Mouse (Mus musculus): ENCODE measurements around the gene Olfr1380. TPM values are rescaled to one million over a fixed set of nuclear protein-coding genes. Genes with fewer than 3 reads are reported as not detected.
"Not testable (repeated sequence)": the region's sequence is repeated elsewhere in the genome, so short reads cannot be mapped to it uniquely, and the experiment has no call there.

Gene Olfr1380
- polyA plus RNA-seq (2015; fragmentation: Nextera tagmentation; extraction: Ambion mirVana) = not detected in 2 replicates

DNA sequence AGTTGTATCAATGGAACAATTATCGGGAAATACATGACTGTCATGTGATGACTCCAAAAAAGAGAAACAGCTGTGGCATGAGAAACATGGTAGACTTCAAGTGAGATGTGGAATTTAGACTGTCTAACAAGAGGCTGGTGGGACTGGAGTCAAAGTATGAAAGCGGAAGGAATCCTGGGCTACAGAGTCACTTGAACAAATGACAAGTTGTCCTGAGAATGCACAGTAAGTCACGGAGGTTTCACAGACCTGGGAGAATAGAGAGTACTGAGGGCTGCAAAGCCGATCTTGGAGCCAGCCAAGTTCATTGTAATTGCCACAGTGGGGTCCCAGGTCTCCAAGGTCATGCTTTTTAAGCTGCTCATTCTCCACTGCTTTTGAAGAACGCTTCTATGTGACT is at the start of gene Olfr1380:
Gene Olfr1380, plus strand, starts transcription at position 301 of the 400 bp plus-strand sequence.
- H3K4me3 ChIP-seq; H3K36me3 ChIP-seq; ATAC-seq (ENCODE audit: low FRiP score, low read depth); H3K4me2 ChIP-seq (replicated peaks); H3K27ac ChIP-seq; H3K4me1 ChIP-seq; H3K9me3 ChIP-seq; H3K27me3 ChIP-seq; H3K9ac ChIP-seq: not testable (repeated sequence)
- WGBS = 73% methylated on average over 5 of the region's 5 CpGs

DNA sequence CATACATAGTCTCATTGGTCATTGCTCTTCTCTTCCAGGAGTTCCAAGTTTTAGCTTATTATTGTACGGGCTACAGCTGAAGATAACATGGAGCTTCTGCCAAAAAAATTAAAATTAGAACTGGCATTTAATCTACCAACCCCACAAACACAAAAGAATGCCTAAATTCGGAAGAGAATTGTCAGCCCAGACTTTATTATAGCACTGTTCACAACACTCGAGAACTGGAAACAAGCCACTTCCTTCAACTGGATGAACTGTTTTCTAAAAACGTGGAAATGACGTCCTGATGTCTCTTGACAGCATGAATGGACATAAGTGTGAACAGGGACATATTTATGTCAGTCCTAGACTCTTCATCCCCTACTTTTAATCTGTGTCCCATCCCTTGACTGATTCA is 38.6 kb upstream of the Olfr1380 start:
- H3K4me2 ChIP-seq (replicated peaks) = no peak overlapping the region
- H3K9me3 ChIP-seq = no peaks in the 10 kb centered on the region
- no peak for ATAC-seq (ENCODE audit: low FRiP score, low read depth)
- no peak overlapping the region for H3K4me3 ChIP-seq
- no peaks in the 10 kb centered on the region for H3K27me3 ChIP-seq
- no peak overlapping the region for H3K9ac ChIP-seq
- no peaks in the 10 kb centered on the region for H3K4me1 ChIP-seq
- 80% methylated on average over 5 of the region's 5 CpGs for WGBS
- H3K36me3 ChIP-seq = no peaks in the 10 kb centered on the region
- no peak overlapping the region for H3K27ac ChIP-seq

DNA sequence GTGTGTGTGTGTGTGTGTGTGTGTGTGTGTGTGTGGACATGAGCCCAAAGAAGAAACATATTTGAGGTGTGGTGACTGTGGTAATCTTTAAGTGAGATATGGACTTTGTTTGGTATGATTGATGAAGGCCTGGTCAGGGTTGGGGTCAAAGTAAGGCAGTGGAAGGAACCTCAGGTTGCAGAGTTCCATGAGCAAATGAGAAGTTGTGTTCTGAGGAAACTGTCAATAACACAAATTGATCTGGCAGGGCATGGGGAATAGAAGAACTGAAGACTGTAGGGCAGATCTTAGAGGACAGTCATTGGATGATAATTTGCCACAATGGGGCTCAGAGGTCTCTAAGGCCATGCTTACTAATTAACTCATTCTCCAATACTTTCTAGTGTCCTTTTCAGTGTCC is 37.3 kb upstream of the Olfr1380 start, which contains the start of gene Olfr1383:
Gene Olfr1383, plus strand, starts transcription at position 301 of the 400 bp plus-strand sequence.
- no peaks in the 10 kb centered on the region for H3K36me3 ChIP-seq
- H3K9me3 ChIP-seq = no peaks in the 10 kb centered on the region
- H3K9ac ChIP-seq = no peak within 1 kb of the TSS
- no peak within 1 kb of the TSS for H3K4me3 ChIP-seq
- H3K4me2 ChIP-seq (replicated peaks) = no peak within 1 kb of the TSS
- no peak for ATAC-seq (ENCODE audit: low FRiP score, low read depth)
- no peaks in the 10 kb centered on the region for H3K4me1 ChIP-seq
- H3K27me3 ChIP-seq = no peaks in the 10 kb centered on the region
- H3K27ac ChIP-seq = no peak within 1 kb of the TSS

DNA sequence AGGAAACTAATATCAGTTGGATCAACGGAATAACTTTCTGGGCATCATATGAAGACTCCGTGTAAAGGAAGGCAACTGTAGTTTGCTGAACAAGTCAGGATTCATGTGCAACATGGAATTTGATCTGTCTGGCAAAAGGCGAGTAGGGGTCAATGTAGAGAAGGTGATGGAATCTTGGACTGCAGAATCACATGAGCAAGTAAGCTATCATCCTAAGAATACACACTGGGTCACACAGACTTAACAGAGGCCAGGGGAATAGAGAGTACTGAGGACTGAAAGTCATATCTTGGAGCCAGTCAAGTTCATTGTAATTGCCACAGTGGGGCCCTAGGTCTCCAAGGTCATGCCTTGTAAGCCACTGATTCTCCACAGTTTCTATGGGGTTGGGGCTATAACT is 28.7 kb upstream of the Olfr1380 start, which contains the start of gene Olfr1382:
Gene Olfr1382, plus strand, starts transcription at position 301 of the 400 bp plus-strand sequence.
- WGBS = 82% methylated on average over 3 of the region's 3 CpGs
- no peak for ATAC-seq (ENCODE audit: low FRiP score, low read depth)
- H3K27me3 ChIP-seq = no peaks in the 10 kb centered on the region
- no peak within 1 kb of the TSS for H3K27ac ChIP-seq
- no peak within 1 kb of the TSS for H3K4me3 ChIP-seq
- no peaks in the 10 kb centered on the region for H3K4me1 ChIP-seq
- no peak within 1 kb of the TSS for H3K9ac ChIP-seq
- no peak within 1 kb of the TSS for H3K4me2 ChIP-seq (replicated peaks)
- no peaks in the 10 kb centered on the region for H3K36me3 ChIP-seq
- H3K9me3 ChIP-seq = no peaks in the 10 kb centered on the region

DNA sequence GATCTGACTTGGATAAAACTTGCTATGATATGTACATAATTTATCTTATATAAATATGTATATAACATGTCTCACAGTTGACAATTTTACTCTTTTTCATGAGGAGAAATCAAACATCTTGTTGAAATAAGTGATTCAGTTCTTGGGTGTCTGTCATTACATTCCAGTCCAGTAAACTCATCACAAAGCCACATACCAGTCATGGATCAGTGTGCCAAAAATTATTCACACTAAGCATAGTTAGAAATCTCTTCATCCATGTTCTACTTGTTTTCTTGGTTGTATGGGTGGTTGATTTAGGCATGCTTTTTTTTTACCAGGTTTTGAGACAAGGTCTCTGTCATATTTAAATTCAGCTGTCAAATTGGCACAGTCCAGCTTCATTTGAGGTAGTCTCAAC is 23.9 kb upstream of the Olfr1380 start:
- H3K4me2 ChIP-seq (replicated peaks) = no peak overlapping the region
- H3K4me1 ChIP-seq = no peaks in the 10 kb centered on the region
- H3K4me3 ChIP-seq = no peak overlapping the region
- H3K36me3 ChIP-seq = no peaks in the 10 kb centered on the region
- H3K9ac ChIP-seq = no peak overlapping the region
- no peak overlapping the region for H3K27ac ChIP-seq
- no peaks in the 10 kb centered on the region for H3K27me3 ChIP-seq
- no peaks in the 10 kb centered on the region for H3K9me3 ChIP-seq
- ATAC-seq (ENCODE audit: low FRiP score, low read depth) = no peak

DNA sequence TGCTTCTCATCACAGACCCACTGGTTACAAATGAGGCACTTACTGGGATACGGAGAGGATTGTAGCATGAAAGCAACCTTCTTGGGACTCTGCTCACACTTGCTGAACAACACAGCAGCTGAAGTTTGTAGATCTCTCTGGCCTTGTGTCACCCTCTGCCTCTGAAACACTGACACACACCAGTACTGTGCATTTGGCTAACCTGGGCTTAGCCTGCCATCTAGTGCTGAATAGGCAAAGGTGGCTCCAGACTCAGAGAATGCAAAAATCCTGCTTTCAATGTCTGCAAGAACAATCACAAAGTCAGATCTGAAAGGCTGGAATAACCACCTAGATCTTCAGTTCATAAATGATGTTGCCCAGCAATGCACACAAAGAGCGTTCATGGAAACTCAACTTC is 20.0 kb upstream of the Olfr1380 start:
- not testable (repeated sequence) for ATAC-seq (ENCODE audit: low FRiP score, low read depth); H3K4me3 ChIP-seq; H3K4me1 ChIP-seq; H3K27ac ChIP-seq; H3K9me3 ChIP-seq; H3K27me3 ChIP-seq; H3K36me3 ChIP-seq; H3K9ac ChIP-seq; H3K4me2 ChIP-seq (replicated peaks)
- WGBS = 84% methylated on average over 2 of the region's 2 CpGs

DNA sequence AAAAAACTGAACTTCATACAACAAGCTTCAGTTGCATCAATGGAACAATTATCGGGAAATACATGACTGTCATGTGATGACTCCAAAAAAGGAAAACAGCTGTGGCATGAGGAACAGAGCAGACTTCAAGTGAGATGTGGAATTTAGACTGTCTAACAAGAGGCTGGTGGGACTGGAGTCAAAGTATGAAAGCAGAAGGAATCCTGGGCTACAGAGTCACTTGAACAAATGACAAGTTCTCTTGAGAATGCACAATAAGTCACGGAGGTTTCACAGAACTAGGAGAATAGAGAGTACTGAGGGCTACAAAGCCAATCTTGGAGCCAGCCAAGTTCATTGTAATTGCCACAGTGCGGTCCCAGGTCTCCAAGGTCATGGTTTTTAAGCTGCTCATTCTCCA is 13.5 kb upstream of the Olfr1380 start, which contains the start of gene Olfr1381:
Gene Olfr1381, plus strand, starts transcription at position 301 of the 400 bp plus-strand sequence.
- ATAC-seq (ENCODE audit: low FRiP score, low read depth) = not testable (repeated sequence)

DNA sequence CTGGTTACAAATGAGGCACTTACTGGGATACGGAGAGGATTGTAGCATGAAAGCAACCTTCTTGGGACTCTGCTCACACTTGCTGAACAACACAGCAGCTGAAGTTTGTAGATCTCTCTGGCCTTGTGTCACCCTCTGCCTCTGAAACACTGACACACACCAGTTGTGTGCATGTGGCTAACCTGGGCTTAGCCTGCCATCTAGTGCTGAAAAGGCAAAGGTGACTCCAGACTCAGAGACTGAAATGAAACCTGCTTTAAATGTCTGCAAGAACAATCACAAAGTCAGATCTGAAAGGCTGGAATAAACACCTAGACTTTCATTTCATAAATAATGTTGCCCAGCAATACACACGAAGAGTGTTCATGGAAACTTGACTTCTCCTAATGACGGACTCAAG is 2.6 kb upstream of the Olfr1380 start:
- not testable (repeated sequence) for H3K9ac ChIP-seq; H3K9me3 ChIP-seq; H3K27me3 ChIP-seq; H3K36me3 ChIP-seq; H3K27ac ChIP-seq; H3K4me1 ChIP-seq; H3K4me2 ChIP-seq (replicated peaks); ATAC-seq (ENCODE audit: low FRiP score, low read depth); H3K4me3 ChIP-seq
- 81% methylated on average over 3 of the region's 3 CpGs for WGBS

More for the DNA sequence above, 13.5 kb upstream of the Olfr1380 start, which contains the start of gene Olfr1381:
- H3K36me3 ChIP-seq; H3K9ac ChIP-seq; H3K27me3 ChIP-seq; H3K9me3 ChIP-seq; H3K4me2 ChIP-seq (replicated peaks); H3K4me3 ChIP-seq; H3K4me1 ChIP-seq; H3K27ac ChIP-seq: not testable (repeated sequence)
- WGBS = 80% methylated on average over 3 of the region's 3 CpGs

DNA sequence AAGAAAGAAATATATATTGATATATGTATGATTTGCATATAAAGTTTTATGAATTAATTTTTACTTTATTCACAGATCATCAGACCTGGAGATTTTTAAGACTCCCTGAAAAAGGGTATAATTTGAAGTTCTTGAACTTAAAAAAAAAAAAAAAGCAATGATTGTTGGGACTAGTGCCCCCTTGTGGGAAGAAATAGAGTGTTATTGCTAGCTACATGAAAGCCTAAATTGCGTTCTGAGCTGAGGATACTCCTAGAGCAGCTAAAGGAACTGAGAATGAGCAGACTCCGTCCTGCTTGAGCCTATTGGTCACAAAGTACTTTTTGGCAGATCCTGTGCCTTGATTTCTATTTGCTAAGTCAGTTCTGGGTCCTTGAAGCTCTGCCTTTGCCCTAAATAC is 18.4 kb downstream of the Olfr1380 start:
- 33% methylated on average over 2 of the region's 2 CpGs for WGBS
- H3K4me2 ChIP-seq (replicated peaks); ATAC-seq (ENCODE audit: low FRiP score, low read depth); H3K4me1 ChIP-seq; H3K9ac ChIP-seq; H3K9me3 ChIP-seq; H3K36me3 ChIP-seq; H3K27me3 ChIP-seq; H3K4me3 ChIP-seq; H3K27ac ChIP-seq: not testable (repeated sequence)

DNA sequence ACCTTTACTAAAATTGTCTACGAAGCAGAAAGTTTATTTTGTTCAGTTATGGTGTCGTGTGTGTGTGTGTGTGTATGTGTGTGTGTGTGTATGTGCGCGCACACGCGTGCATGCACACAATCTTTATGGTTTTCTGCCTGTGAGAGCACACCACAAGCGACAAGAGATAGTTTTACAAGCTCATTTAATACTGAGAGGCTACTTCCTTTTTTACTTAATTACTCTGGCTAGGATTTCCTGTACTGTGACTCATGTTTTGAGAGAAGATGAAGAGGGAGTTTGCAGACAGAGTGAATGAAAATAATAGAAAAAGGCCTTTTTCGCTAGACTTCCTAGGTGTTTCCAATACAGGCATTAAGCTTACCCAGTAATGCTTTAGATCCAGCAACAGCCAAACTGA is 23.8 kb downstream of the Olfr1380 start:
- not testable (repeated sequence) for H3K9ac ChIP-seq; H3K36me3 ChIP-seq; H3K4me2 ChIP-seq (replicated peaks); ATAC-seq (ENCODE audit: low FRiP score, low read depth); H3K4me3 ChIP-seq; H3K4me1 ChIP-seq; H3K27me3 ChIP-seq; H3K9me3 ChIP-seq; H3K27ac ChIP-seq
- WGBS = 82% methylated on average over 8 of the region's 8 CpGs

DNA sequence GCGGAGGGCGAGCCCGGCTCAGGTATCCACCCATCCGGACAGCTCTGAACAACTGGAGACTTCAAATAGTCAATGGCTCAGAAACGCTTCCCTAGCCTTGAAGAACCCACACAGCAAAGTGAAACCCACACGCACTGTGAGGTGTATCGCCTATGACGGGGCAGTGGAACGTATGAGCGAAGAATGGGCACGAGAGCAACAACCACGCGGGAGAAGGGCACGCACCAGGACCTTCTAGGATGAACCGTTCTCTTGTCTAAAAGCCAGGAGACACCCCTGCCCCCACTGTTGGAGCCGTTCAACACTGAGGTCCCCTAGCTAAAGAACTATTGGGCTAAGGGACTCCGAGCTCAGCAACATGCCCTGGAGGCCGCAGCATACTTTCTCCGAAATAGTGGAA is 33.5 kb downstream of the Olfr1380 start:
- WGBS = 96% methylated on average over 19 of the region's 19 CpGs
- Histone ChIP-seq H3K27me3 (no peaks in the 10 kb centered on the region), H3K27ac (no peak overlapping the region), H3K4me2 (replicated peaks) (no peak overlapping the region), H3K36me3 (no peaks in the 10 kb centered on the region), H3K4me3 (no peak overlapping the region), H3K4me1 (no peaks in the 10 kb centered on the region), H3K9me3 (no peaks in the 10 kb centered on the region), H3K9ac (no peak overlapping the region)
- no peak for ATAC-seq (ENCODE audit: low FRiP score, low read depth)

DNA sequence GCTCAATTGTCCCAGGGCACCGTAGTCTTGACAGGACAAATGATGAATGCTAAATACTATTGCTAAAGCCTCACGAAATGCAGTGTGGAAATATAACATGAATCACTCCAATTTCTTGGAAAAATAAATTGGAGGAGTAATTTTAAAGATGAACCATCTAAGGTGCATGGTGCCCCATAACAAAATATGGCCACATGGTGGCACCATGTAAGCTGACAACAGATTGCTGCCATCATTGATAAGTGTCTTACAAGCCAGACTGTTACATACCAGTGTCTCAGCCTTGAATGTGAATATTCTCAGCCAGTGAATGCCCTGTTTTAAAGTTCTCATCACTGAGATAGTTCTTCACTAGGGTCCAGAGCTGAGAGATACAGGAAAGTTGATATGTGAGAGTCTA is 40.5 kb downstream of the Olfr1380 start:
- 71% methylated on average over 2 of the region's 2 CpGs for WGBS

DNA sequence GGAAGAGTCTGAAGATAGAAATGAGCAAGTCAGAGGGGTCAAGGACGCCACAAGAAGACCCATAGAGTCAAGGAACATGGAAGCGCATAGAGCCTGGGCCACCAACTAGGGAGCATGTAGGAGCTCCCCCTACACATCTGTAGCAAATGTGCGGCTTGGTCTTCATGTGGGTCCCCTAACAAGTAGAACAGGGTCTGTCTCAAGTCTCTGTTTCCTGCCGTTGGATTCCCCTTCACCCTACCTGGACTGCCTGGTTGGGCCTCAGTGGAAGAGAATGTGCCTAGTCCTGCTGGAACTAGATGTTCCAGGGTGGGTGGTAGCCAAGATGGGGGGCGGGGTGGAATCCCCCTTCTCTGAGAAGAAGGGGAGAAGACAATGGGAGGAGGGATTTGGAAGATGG is 51.6 kb downstream of the Olfr1380 start:
- H3K27me3 ChIP-seq = peaks cover 62% of the 10 kb centered on the region

More for the DNA sequence above, 40.5 kb downstream of the Olfr1380 start:
- not testable (repeated sequence) for H3K4me2 ChIP-seq (replicated peaks); H3K27me3 ChIP-seq; H3K27ac ChIP-seq; H3K4me3 ChIP-seq; H3K4me1 ChIP-seq; H3K36me3 ChIP-seq; ATAC-seq (ENCODE audit: low FRiP score, low read depth); H3K9ac ChIP-seq; H3K9me3 ChIP-seq

More for the DNA sequence above, 51.6 kb downstream of the Olfr1380 start:
- H3K36me3 ChIP-seq; H3K9ac ChIP-seq; ATAC-seq (ENCODE audit: low FRiP score, low read depth); H3K9me3 ChIP-seq; H3K4me1 ChIP-seq; H3K4me3 ChIP-seq; H3K27ac ChIP-seq; H3K4me2 ChIP-seq (replicated peaks): not testable (repeated sequence)
- 83% methylated on average over 5 of the region's 5 CpGs for WGBS

All from limb, embryonic 13.5 days (tissue).